Mouse (Mus musculus) cerebellum, adult 2 months (tissue): ENCODE measurements around the gene Asna1.

Experiments
- CTCF ChIP-seq: fragments of 200-500 bp; IDR thresholded peaks from 2 replicates; pipeline ENCODE4 v1.5.1; 2011; ENCODE audit warnings: low read depth, mild to moderate bottlenecking, control low read depth, low read length, moderate library complexity, borderline replicate concordance; ENCODE audit not compliant: insufficient read depth
- POLR2A ChIP-seq: fragments of 200-500 bp; IDR thresholded peaks from 2 replicates; pipeline ENCODE4 v1.6.1; 2011; ENCODE audit warnings: low read length, control low read depth, borderline replicate concordance; ENCODE audit not compliant: insufficient read depth

DNA sequence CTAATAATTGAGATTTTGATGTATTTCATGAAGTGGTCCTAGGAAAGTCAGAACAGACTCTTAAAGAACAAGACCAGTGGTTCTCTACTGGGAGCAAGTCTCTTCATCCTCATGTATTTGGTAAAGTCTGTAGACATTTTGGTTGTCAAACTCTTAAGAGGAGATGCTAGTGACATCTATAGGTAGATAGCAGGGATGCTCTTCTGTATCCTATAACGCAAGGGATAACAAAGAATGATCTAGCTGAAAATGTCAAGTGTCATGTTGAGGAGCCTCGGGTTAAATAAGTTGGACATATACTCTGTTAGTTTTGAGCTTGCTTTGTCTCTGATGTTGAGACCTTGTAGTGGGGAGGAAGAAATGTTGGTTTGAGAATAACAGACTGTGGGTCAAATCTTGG lies 2.8 kb upstream of the Asna1 start:
- no peak for TF ChIP-seq POLR2A
- no peak for TF ChIP-seq CTCF
